Mouse (Mus musculus): Measurements from ENCODE around the gene Megf11. TPM values are rescaled to one million over a fixed set of nuclear protein-coding genes. Genes with fewer than 3 reads are reported as not detected.

The Megf11 gene
- polyA plus RNA-seq, 1 experiment from 2014 or later: 20.2 TPM

DNA sequence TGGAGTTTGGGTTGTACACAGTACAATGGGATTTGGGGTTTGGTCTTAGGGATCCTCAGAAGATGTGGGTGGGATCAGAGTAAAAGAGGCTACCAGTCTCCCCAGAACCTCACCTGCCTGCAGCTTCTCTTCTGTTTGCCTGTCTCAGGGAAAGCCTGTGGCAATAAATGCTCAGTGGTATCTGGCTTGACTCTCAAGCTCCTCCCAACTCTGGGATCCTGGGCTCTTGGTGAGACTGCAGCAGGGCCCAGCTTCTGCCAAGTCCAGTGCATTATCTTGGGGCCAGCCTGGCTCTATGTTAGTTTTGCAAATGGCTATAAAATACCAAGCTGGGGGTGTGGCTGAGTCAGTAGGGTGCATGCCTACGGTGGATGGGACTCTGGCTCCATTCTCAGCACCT lies 165.9 kb downstream of the Megf11 start:
- Histone ChIP-seq H3K27ac (ENCODE audit: low read depth, low read length) (no peak overlapping the region), H3K27me3 (replicated peaks; ENCODE audit: control insufficient read depth, insufficient read depth, low read length) (no peaks in the 10 kb centered on the region), H3K4me3 (ENCODE audit: low read length) (no peak overlapping the region), H3K36me3 (ENCODE audit: control insufficient read depth, insufficient read depth, low read length) (no peaks in the 10 kb centered on the region), H3K9me3 (ENCODE audit: control insufficient read depth, low read length) (no peaks in the 10 kb centered on the region), H3K4me2 (ENCODE audit: low read length) (no peak overlapping the region), H3K9ac (ENCODE audit: low read depth, low read length) (no peak overlapping the region), H3K4me1 (ENCODE audit: control insufficient read depth, insufficient read depth, low read depth, low read length) (peaks cover 12% of the 10 kb centered on the region)
- no peak for ATAC-seq
- 81% methylated on average over 1 of the region's 1 CpGs for WGBS

DNA sequence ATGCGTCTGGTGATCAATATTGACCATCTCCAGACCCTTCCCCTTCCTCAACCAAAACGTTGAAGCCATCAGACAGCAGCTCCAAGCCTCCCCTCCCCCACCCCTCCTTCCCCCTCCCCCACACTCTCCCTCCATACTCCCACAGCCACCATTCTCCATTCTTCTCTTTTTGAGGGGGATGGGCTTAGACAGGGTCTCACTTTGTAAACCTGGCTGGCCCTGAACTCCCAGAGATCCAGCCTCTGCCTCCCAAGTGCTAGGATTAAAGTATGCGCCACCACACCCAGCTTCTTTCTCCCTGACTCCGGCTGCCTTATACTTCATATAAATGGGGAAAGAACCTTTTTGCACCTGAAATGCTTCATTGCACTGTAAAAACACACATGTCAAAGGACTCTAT lies 166.6 kb downstream of the Megf11 start:
- ATAC-seq: no peak
- H3K4me3 ChIP-seq (ENCODE audit: low read length): no peak overlapping the region
- H3K9me3 ChIP-seq (ENCODE audit: control insufficient read depth, low read length): no peaks in the 10 kb centered on the region
- peaks cover 12% of the 10 kb centered on the region for H3K4me1 ChIP-seq (ENCODE audit: control insufficient read depth, insufficient read depth, low read depth, low read length)
- no peaks in the 10 kb centered on the region for H3K36me3 ChIP-seq (ENCODE audit: control insufficient read depth, insufficient read depth, low read length)
- H3K9ac ChIP-seq (ENCODE audit: low read depth, low read length): no peak overlapping the region
- H3K27me3 ChIP-seq (replicated peaks; ENCODE audit: control insufficient read depth, insufficient read depth, low read length): no peaks in the 10 kb centered on the region
- WGBS: 61% methylated on average over 4 of the region's 4 CpGs
- no peak overlapping the region for H3K4me2 ChIP-seq (ENCODE audit: low read length)
- H3K27ac ChIP-seq (ENCODE audit: low read depth, low read length): no peak overlapping the region

DNA sequence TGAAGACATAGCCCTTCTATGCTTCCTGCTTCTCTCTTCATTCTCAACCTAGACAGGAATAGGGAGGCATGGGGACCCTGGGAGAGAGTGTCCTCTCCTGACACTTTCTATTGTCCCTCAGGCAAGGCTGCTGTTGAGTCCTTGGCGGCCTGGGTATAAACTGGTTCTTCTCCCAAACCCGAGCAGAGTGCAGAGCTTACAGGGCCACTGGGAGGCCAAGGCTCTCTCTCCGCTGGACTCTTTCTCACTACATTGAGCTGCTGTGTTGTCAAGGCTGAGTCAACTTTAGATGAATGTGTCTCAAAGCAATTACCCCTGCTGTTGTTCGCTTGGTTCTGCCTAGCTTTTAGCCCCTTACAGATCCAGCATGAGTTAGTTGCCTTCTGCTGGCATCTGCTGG lies 168.0 kb downstream of the Megf11 start:
- Histone ChIP-seq H3K9me3 (ENCODE audit: control insufficient read depth, low read length) (no peaks in the 10 kb centered on the region), H3K27me3 (replicated peaks; ENCODE audit: control insufficient read depth, insufficient read depth, low read length) (no peaks in the 10 kb centered on the region), H3K4me2 (ENCODE audit: low read length) (no peak overlapping the region), H3K9ac (ENCODE audit: low read depth, low read length) (no peak overlapping the region), H3K4me1 (ENCODE audit: control insufficient read depth, insufficient read depth, low read depth, low read length) (peaks cover 12% of the 10 kb centered on the region), H3K4me3 (ENCODE audit: low read length) (no peak overlapping the region), H3K36me3 (ENCODE audit: control insufficient read depth, insufficient read depth, low read length) (no peaks in the 10 kb centered on the region), H3K27ac (ENCODE audit: low read depth, low read length) (no peak overlapping the region)
- no peak for ATAC-seq
- WGBS: 49% methylated on average over 4 of the region's 4 CpGs

- WGBS: 19% methylated on average over 7 of the region's 7 CpGs
- no peaks in the 10 kb centered on the region for H3K9me3 ChIP-seq (ENCODE audit: control insufficient read depth, low read length)
- no peak overlapping the region for H3K4me3 ChIP-seq (ENCODE audit: low read length)
- H3K27me3 ChIP-seq (replicated peaks; ENCODE audit: control insufficient read depth, insufficient read depth, low read length): no peaks in the 10 kb centered on the region
- 0 out of 2 replicates have a peak overlapping the region, but pooled peaks have one; percentile 17 for H3K9ac ChIP-seq (ENCODE audit: low read depth, low read length)
- no peaks in the 10 kb centered on the region for H3K36me3 ChIP-seq (ENCODE audit: control insufficient read depth, insufficient read depth, low read length)
- no peak overlapping the region for H3K4me2 ChIP-seq (ENCODE audit: low read length)
- peak; percentile 84 for ATAC-seq
- peaks cover 12% of the 10 kb centered on the region for H3K4me1 ChIP-seq (ENCODE audit: control insufficient read depth, insufficient read depth, low read depth, low read length)
- no peak overlapping the region for H3K27ac ChIP-seq (ENCODE audit: low read depth, low read length)
Observed at GRCm38 (mm10) chr9:64555620-64556019, 170.2 kb downstream of the Megf11 start.

DNA sequence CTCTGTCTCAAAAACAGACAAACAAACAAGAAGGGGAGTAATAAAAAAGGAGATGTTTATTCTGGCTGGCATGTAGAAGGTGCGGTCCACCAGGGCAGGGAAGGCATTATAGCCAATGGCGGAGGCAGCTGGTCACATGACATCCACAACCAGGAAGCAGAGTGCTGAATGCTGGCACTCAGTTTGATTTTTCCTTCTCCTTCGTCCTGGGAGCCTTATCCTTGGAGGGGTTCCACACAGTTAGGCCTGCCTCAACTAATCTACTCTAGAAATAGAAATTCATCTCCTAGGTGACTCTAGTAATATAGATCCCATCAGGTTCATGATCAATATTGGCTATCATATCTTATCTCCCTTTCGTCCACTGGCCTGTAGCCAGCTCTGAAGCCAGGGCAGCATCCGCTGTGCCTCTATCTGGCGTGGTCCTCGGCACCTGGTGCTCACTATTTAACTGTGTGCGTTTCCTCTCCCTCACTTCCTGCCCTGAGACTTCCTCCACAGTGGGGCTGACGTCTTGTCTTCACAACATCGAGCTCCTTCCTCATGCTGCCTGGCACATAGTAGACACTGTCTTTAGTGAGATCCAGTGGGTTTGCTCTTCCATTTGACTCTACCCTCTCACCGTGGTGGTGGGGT lies 171.8 kb downstream of the Megf11 start:
- Histone ChIP-seq H3K36me3 (ENCODE audit: control insufficient read depth, insufficient read depth, low read length) (no peaks in the 10 kb centered on the region), H3K9me3 (ENCODE audit: control insufficient read depth, low read length) (no peaks in the 10 kb centered on the region), H3K27me3 (replicated peaks; ENCODE audit: control insufficient read depth, insufficient read depth, low read length) (no peaks in the 10 kb centered on the region), H3K4me2 (ENCODE audit: low read length) (no peak overlapping the region), H3K4me1 (ENCODE audit: control insufficient read depth, insufficient read depth, low read depth, low read length) (peaks cover 12% of the 10 kb centered on the region), H3K27ac (ENCODE audit: low read depth, low read length) (no peak overlapping the region), H3K4me3 (ENCODE audit: low read length) (no peak overlapping the region), H3K9ac (ENCODE audit: low read depth, low read length) (no peak overlapping the region)
- ATAC-seq: no peak
- 87% methylated on average over 11 of the region's 11 CpGs for WGBS

DNA sequence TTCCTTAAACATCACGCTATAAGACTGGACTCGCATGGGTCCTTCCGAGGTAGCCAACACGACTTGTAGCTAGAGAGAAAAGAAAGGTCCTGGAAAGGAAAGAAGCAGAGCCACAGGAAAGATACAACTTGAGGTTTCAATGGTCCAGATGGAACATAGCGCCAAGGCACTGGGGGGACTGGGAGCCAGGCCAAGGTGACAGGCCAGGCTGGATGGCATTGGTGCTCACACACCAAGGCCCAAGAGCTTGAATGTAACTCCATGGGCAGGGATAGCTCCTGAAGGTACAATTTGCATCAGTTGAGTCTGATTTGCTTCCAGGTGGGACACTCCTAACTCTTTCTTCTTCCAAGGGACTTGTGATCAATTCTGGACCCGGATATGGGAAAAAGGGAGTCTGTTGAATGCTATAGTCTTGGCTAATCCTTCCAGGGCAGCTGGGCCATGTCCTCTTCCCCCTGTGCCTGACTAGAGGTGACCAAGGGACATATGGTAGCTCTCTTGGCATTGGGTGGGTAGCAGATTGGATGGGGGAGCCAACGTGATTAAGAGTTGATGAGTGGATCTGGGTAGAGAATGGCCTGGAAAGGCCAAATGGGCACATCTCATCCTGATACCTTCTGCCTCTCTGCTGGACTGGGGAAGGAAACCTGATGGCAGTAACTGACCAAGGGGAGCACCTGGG lies 172.6 kb downstream of the Megf11 start:
- ATAC-seq: no peak
- peaks cover 12% of the 10 kb centered on the region for H3K4me1 ChIP-seq (ENCODE audit: control insufficient read depth, insufficient read depth, low read depth, low read length)
- H3K27me3 ChIP-seq (replicated peaks; ENCODE audit: control insufficient read depth, insufficient read depth, low read length): no peaks in the 10 kb centered on the region
- H3K27ac ChIP-seq (ENCODE audit: low read depth, low read length): no peak overlapping the region
- no peak overlapping the region for H3K4me2 ChIP-seq (ENCODE audit: low read length)
- WGBS: 93% methylated on average over 7 of the region's 7 CpGs
- H3K4me3 ChIP-seq (ENCODE audit: low read length): no peak overlapping the region
- no peaks in the 10 kb centered on the region for H3K36me3 ChIP-seq (ENCODE audit: control insufficient read depth, insufficient read depth, low read length)
- peaks cover under 1% of the 10 kb centered on the region; the same call in 1 of the 2 replicates for H3K9me3 ChIP-seq (ENCODE audit: control insufficient read depth, low read length)
- no peak overlapping the region for H3K9ac ChIP-seq (ENCODE audit: low read depth, low read length)

DNA sequence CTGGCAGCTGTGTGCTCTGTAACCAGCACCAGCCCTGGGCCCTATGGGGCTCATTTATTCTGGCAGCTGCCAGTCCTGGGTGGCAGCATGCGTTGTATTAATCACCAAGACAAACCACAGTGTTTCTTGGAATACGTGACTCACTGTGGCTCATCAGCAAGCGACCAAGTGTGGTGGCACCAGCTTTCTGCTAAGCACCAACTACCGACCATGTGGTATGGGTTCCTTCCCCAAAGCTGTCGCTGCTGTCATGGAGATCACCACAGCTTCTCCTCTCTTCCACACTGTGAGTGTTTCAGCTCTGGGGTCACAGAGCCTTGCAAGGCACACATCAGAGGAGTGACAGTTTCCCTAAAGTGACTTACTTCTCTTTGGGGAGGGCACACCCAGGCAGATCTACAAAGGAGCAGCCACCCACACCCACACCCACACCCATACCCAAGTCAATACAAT lies 178.9 kb downstream of the Megf11 start:
- Histone ChIP-seq H3K4me2 (ENCODE audit: low read length) (no peak overlapping the region), H3K36me3 (ENCODE audit: control insufficient read depth, insufficient read depth, low read length) (no peaks in the 10 kb centered on the region), H3K27ac (ENCODE audit: low read depth, low read length) (no peak overlapping the region), H3K9ac (ENCODE audit: low read depth, low read length) (no peak overlapping the region), H3K9me3 (ENCODE audit: control insufficient read depth, low read length) (peaks cover 3% of the 10 kb centered on the region; the same call in 1 of the 2 replicates), H3K27me3 (replicated peaks; ENCODE audit: control insufficient read depth, insufficient read depth, low read length) (0 out of 2 replicates have a peak, but pooled peaks cover 2% of the 10 kb centered on the region), H3K4me1 (ENCODE audit: control insufficient read depth, insufficient read depth, low read depth, low read length) (no peaks in the 10 kb centered on the region), H3K4me3 (ENCODE audit: low read length) (no peak overlapping the region)
- 77% methylated on average over 5 of the region's 5 CpGs for WGBS
- no peak for ATAC-seq

GRCm38 (mm10) chr9:64565915-64566314 lies 180.5 kb downstream of the Megf11 start:
- Histone ChIP-seq H3K36me3 (ENCODE audit: control insufficient read depth, insufficient read depth, low read length) (no peaks in the 10 kb centered on the region), H3K27me3 (replicated peaks; ENCODE audit: control insufficient read depth, insufficient read depth, low read length) (0 out of 2 replicates have a peak, but pooled peaks cover 2% of the 10 kb centered on the region), H3K9ac (ENCODE audit: low read depth, low read length) (no peak overlapping the region), H3K9me3 (ENCODE audit: control insufficient read depth, low read length) (peaks cover 3% of the 10 kb centered on the region; the same call in 1 of the 2 replicates), H3K4me1 (ENCODE audit: control insufficient read depth, insufficient read depth, low read depth, low read length) (no peaks in the 10 kb centered on the region), H3K4me2 (ENCODE audit: low read length) (no peak overlapping the region), H3K4me3 (ENCODE audit: low read length) (no peak overlapping the region), H3K27ac (ENCODE audit: low read depth, low read length) (no peak overlapping the region)
- no peak for ATAC-seq

DNA sequence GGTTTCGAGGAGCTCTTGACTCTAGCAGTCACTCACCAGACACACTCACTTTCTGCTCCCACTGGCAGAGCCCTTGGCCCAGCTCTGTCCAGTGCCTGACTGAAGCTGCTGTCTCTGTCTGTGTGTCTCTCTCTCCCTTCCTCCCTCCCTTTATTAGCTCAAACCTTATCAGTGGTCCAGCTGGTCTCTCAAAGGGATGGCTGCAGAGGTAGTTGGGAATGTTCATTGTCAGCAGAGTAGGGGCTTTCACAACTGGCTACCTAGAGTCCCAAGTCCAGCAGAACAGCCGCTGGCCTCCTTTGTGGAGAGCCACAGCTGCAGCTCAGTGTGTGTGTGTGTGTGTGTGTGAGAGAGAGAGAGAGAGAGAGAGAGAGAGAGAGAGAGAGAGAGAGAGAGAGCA lies 180.9 kb downstream of the Megf11 start:
- no peak overlapping the region for H3K4me2 ChIP-seq (ENCODE audit: low read length)
- 0 out of 2 replicates have a peak, but pooled peaks cover 2% of the 10 kb centered on the region for H3K27me3 ChIP-seq (replicated peaks; ENCODE audit: control insufficient read depth, insufficient read depth, low read length)
- peaks cover 3% of the 10 kb centered on the region; the same call in 1 of the 2 replicates for H3K9me3 ChIP-seq (ENCODE audit: control insufficient read depth, low read length)
- H3K27ac ChIP-seq (ENCODE audit: low read depth, low read length): no peak overlapping the region
- no peak for ATAC-seq
- 57% methylated on average over 2 of the region's 2 CpGs for WGBS
- no peak overlapping the region for H3K9ac ChIP-seq (ENCODE audit: low read depth, low read length)
- no peaks in the 10 kb centered on the region for H3K36me3 ChIP-seq (ENCODE audit: control insufficient read depth, insufficient read depth, low read length)
- H3K4me1 ChIP-seq (ENCODE audit: control insufficient read depth, insufficient read depth, low read depth, low read length): no peaks in the 10 kb centered on the region
- H3K4me3 ChIP-seq (ENCODE audit: low read length): no peak overlapping the region

Data from hindbrain, embryonic 16.5 days (tissue).